Mouse (Mus musculus): ENCODE data around the gene Entpd4b. TPM values are rescaled to one million over a fixed set of nuclear protein-coding genes. Genes with fewer than 3 reads are reported as not detected.
A peak's percentile ranks its signal among the peaks of the same experiment; 100 is the strongest.
"Not testable (repeated sequence)": the region's sequence is repeated elsewhere in the genome, so short reads cannot be mapped to it uniquely, and the experiment has no call there.

The Entpd4b gene
- 9.6 to 14.8 TPM (median 11.2 TPM) in 3 replicates for total RNA-seq (2017)

- peak; percentile 73 for ATAC-seq (replicated peaks; ENCODE audit: insufficient number of reproducible peaks, low FRiP score, low TSS enrichment, poor library complexity, severe bottlenecking)
Observed at GRCm38 (mm10) chr14:69555110-69555831, at the start of gene Entpd4b. TSS of gene Entpd4b (plus strand) at chr14:69555424.

GRCm38 (mm10) chr14:69507000-69507399 is 48.2 kb upstream of the Entpd4b start:
- peak; percentile 38 for ATAC-seq (replicated peaks; ENCODE audit: insufficient number of reproducible peaks, low FRiP score, low TSS enrichment, poor library complexity, severe bottlenecking)

- ATAC-seq (replicated peaks; ENCODE audit: insufficient number of reproducible peaks, low FRiP score, low TSS enrichment, poor library complexity, severe bottlenecking) = not testable (repeated sequence)
Observed at GRCm38 (mm10) chr14:69512449-69512848, 42.8 kb upstream of the Entpd4b start, which contains the start of gene Gm27179. TSS of gene Gm27179 (minus strand) at chr14:69512549.

- not testable (repeated sequence) for ATAC-seq (replicated peaks; ENCODE audit: insufficient number of reproducible peaks, low FRiP score, low TSS enrichment, poor library complexity, severe bottlenecking)
Observed at GRCm38 (mm10) chr14:69520810-69521209, 34.4 kb upstream of the Entpd4b start.

- not testable (repeated sequence) for ATAC-seq (replicated peaks; ENCODE audit: insufficient number of reproducible peaks, low FRiP score, low TSS enrichment, poor library complexity, severe bottlenecking)
Observed at GRCm38 (mm10) chr14:69523001-69523400, 32.2 kb upstream of the Entpd4b start.

GRCm38 (mm10) chr14:69526202-69526601 is 29.0 kb upstream of the Entpd4b start:
- not testable (repeated sequence) for ATAC-seq (replicated peaks; ENCODE audit: insufficient number of reproducible peaks, low FRiP score, low TSS enrichment, poor library complexity, severe bottlenecking)

- not testable (repeated sequence) for ATAC-seq (replicated peaks; ENCODE audit: insufficient number of reproducible peaks, low FRiP score, low TSS enrichment, poor library complexity, severe bottlenecking)
Observed at GRCm38 (mm10) chr14:69536539-69536938, 18.7 kb upstream of the Entpd4b start.

- not testable (repeated sequence) for ATAC-seq (replicated peaks; ENCODE audit: insufficient number of reproducible peaks, low FRiP score, low TSS enrichment, poor library complexity, severe bottlenecking)
Observed at GRCm38 (mm10) chr14:69540113-69540512, 15.1 kb upstream of the Entpd4b start.

GRCm38 (mm10) chr14:69542695-69543094 is 12.5 kb upstream of the Entpd4b start:
- ATAC-seq (replicated peaks; ENCODE audit: insufficient number of reproducible peaks, low FRiP score, low TSS enrichment, poor library complexity, severe bottlenecking) = peak; percentile 64

- ATAC-seq (replicated peaks; ENCODE audit: insufficient number of reproducible peaks, low FRiP score, low TSS enrichment, poor library complexity, severe bottlenecking) = peak; percentile 52; the same call in 1 of the 2 replicates
Observed at GRCm38 (mm10) chr14:69544033-69544432, 11.2 kb upstream of the Entpd4b start.

GRCm38 (mm10) chr14:69545052-69545451 is 10.2 kb upstream of the Entpd4b start:
- peak; percentile 16; the same call in 1 of the 2 replicates for ATAC-seq (replicated peaks; ENCODE audit: insufficient number of reproducible peaks, low FRiP score, low TSS enrichment, poor library complexity, severe bottlenecking)

GRCm38 (mm10) chr14:69547310-69547709 is 7.9 kb upstream of the Entpd4b start:
- ATAC-seq (replicated peaks; ENCODE audit: insufficient number of reproducible peaks, low FRiP score, low TSS enrichment, poor library complexity, severe bottlenecking) = not testable (repeated sequence)

- ATAC-seq (replicated peaks; ENCODE audit: insufficient number of reproducible peaks, low FRiP score, low TSS enrichment, poor library complexity, severe bottlenecking) = 0 out of 2 replicates have a peak, but pooled peaks have one; percentile 19
Observed at GRCm38 (mm10) chr14:69556820-69557219, 1.6 kb downstream of the Entpd4b start.

GRCm38 (mm10) chr14:69557550-69557949 is 2.3 kb downstream of the Entpd4b start:
- not testable (repeated sequence) for ATAC-seq (replicated peaks; ENCODE audit: insufficient number of reproducible peaks, low FRiP score, low TSS enrichment, poor library complexity, severe bottlenecking)

Other genes starting within 250 kb of the Entpd4b start
- gene Gm16867, start 52.1 kb upstream of the Entpd4b start, total RNA-seq (2017) = 5.2 to 8.0 TPM (median 6.4 TPM) in 3 replicates
- gene Gm27179, start 42.9 kb upstream of the Entpd4b start, total RNA-seq (2017) = not detected in 3 replicates

Measured in monocyte, adult 5-6 weeks (primary cell).